Mouse (Mus musculus): ENCODE measurements around the gene Mab21l3.
"Not testable (repeated sequence)": the region's sequence is repeated elsewhere in the genome, so short reads cannot be mapped to it uniquely, and the experiment has no call there.

Mab21l3 gene

GRCm38 (mm10) chr3:101842372-101843094 lies 6.2 kb downstream of the Mab21l3 start:
- no peak for DNase-seq (ENCODE audit: low read depth, low spot score)

GRCm38 (mm10) chr3:101839327-101839726 lies 9.4 kb downstream of the Mab21l3 start:
- peak; percentile 49 for DNase-seq (ENCODE audit: low read depth, low spot score)

- DNase-seq (ENCODE audit: low read depth, low spot score), result no peak
Observed at GRCm38 (mm10) chr3:101836971-101837370, 11.8 kb downstream of the Mab21l3 start.

GRCm38 (mm10) chr3:101836532-101836931 lies 12.2 kb downstream of the Mab21l3 start:
- no peak for DNase-seq (ENCODE audit: low read depth, low spot score)

GRCm38 (mm10) chr3:101836045-101836444 lies 12.7 kb downstream of the Mab21l3 start:
- DNase-seq (ENCODE audit: low read depth, low spot score), result peak; percentile 94

GRCm38 (mm10) chr3:101831189-101831858 lies 17.4 kb downstream of the Mab21l3 start:
- DNase-seq (ENCODE audit: low read depth, low spot score), result no peak

- peak; percentile 20 for DNase-seq (ENCODE audit: low read depth, low spot score)
Observed at GRCm38 (mm10) chr3:101829881-101830616, 18.7 kb downstream of the Mab21l3 start.

GRCm38 (mm10) chr3:101828595-101828994 lies 20.2 kb downstream of the Mab21l3 start:
- DNase-seq (ENCODE audit: low read depth, low spot score), result no peak

GRCm38 (mm10) chr3:101827220-101827715 lies 21.5 kb downstream of the Mab21l3 start:
- no peak for DNase-seq (ENCODE audit: low read depth, low spot score)

- DNase-seq (ENCODE audit: low read depth, low spot score), result no peak
Observed at GRCm38 (mm10) chr3:101824338-101824737, 24.4 kb downstream of the Mab21l3 start.

GRCm38 (mm10) chr3:101822052-101822451 lies 26.7 kb downstream of the Mab21l3 start:
- peak; percentile 36 for DNase-seq (ENCODE audit: low read depth, low spot score)

GRCm38 (mm10) chr3:101820708-101821107 lies 28.1 kb downstream of the Mab21l3 start:
- not testable (repeated sequence) for DNase-seq (ENCODE audit: low read depth, low spot score)

GRCm38 (mm10) chr3:101816006-101816405 lies 32.8 kb downstream of the Mab21l3 start:
- DNase-seq (ENCODE audit: low read depth, low spot score), result no peak

- DNase-seq (ENCODE audit: low read depth, low spot score), result no peak
Observed at GRCm38 (mm10) chr3:101814790-101815189, 34.0 kb downstream of the Mab21l3 start.

GRCm38 (mm10) chr3:101812341-101812962 lies 36.3 kb downstream of the Mab21l3 start:
- DNase-seq (ENCODE audit: low read depth, low spot score), result peak; percentile 72

- no peak for DNase-seq (ENCODE audit: low read depth, low spot score)
Observed at GRCm38 (mm10) chr3:101811931-101812330, 36.8 kb downstream of the Mab21l3 start.

- DNase-seq (ENCODE audit: low read depth, low spot score), result no peak
Observed at GRCm38 (mm10) chr3:101807646-101808045, 41.1 kb downstream of the Mab21l3 start.

GRCm38 (mm10) chr3:101806941-101807340 lies 41.8 kb downstream of the Mab21l3 start:
- DNase-seq (ENCODE audit: low read depth, low spot score), result no peak

- DNase-seq (ENCODE audit: low read depth, low spot score), result peak; percentile 79
Observed at GRCm38 (mm10) chr3:101806149-101806548, 42.6 kb downstream of the Mab21l3 start.

GRCm38 (mm10) chr3:101805562-101806004 lies 43.2 kb downstream of the Mab21l3 start:
- DNase-seq (ENCODE audit: low read depth, low spot score), result peak; percentile 74

GRCm38 (mm10) chr3:101804971-101805561 lies 43.7 kb downstream of the Mab21l3 start:
- no peak for DNase-seq (ENCODE audit: low read depth, low spot score)
